ENCODE assay signal across 9 mouse cellular contexts in the genomic region with DNA sequence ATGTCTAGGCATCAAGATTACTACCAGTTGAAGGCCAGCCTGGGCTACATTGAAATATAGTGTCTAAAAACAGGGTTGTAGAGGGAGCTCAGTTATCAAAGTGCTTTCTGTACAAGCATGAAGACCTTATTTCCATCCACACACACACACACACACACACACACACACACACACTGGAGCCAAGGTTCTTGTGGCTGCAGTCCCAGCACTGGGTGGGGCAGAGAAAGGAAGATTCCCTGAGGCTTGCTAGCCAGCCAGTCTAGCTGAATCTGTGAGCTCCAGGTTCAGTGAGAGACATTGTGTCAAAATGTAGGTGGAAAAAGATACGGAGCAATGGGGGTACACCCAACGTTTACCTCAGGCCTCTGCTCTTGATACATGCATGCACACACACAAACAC. TPM values are rescaled to one million over a fixed set of nuclear protein-coding genes. Genes with fewer than 3 reads are reported as not detected.
DNase-seq lines count a peak whose midpoint lies in the region; ATAC-seq and TF ChIP-seq lines count a peak whose summit lies in the region.
"Had no signal": no experiment of that assay in that cellular context is flagged by ENCODE, and none has a peak within 500 bp of the region (broad histone marks: within the 10 kb centered on the region; RNA-seq: fewer than 3 reads in every experiment).

No protein-coding gene starts in this region.

- no peak overlapping the region for H3K9ac ChIP-seq in heart, embryonic 16.5 days (ENCODE audit: low read length)
- H3K9ac ChIP-seq in neural tube, embryonic 12.5 days = no peak overlapping the region; the same call in 1 of the 2 replicates
- no peak overlapping the region for H3K9ac ChIP-seq in forebrain, embryonic 15.5 days (replicated peaks)
- H3K9ac ChIP-seq: midbrain, embryonic 15.5 days had no signal

- peaks cover 4% of the 10 kb centered on the region; the same call in 1 of the 2 replicates for H3K27me3 ChIP-seq in heart, embryonic 16.5 days (ENCODE audit: control insufficient read depth, insufficient read depth, low read length)
- H3K27me3 ChIP-seq in neural tube, embryonic 12.5 days (replicated peaks) = peaks cover 17% of the 10 kb centered on the region
- H3K27me3 ChIP-seq in forebrain, embryonic 15.5 days = 0 out of 2 replicates have a peak, but pooled peaks cover 6% of the 10 kb centered on the region
- H3K27me3 ChIP-seq in cerebellum, adult 2 months (ENCODE audit: control insufficient read depth, insufficient read depth, low read length) = no peaks in the 10 kb centered on the region

- TF ChIP-seq POLR2A in cerebellum, adult 2 months (IDR thresholded peaks at IDR 0.05; ENCODE audit: borderline replicate concordance, insufficient read depth, low read length) = no peak

- H3K9me3 ChIP-seq in heart, embryonic 16.5 days (replicated peaks; ENCODE audit: control insufficient read depth, low read length) = no peaks in the 10 kb centered on the region
- H3K9me3 ChIP-seq in neural tube, embryonic 12.5 days = no peaks in the 10 kb centered on the region
- no peaks in the 10 kb centered on the region for H3K9me3 ChIP-seq in forebrain, embryonic 15.5 days
- H3K9me3 ChIP-seq: midbrain, embryonic 15.5 days had no signal

- peaks cover 6% of the 10 kb centered on the region; the same call in 1 of the 2 replicates for H3K36me3 ChIP-seq in heart, embryonic 16.5 days (ENCODE audit: control insufficient read depth, insufficient read depth)
- H3K36me3 ChIP-seq in neural tube, embryonic 12.5 days = peaks cover 24% of the 10 kb centered on the region
- peaks cover 28% of the 10 kb centered on the region for H3K36me3 ChIP-seq in forebrain, embryonic 15.5 days

- no peak for DNase-seq in heart, adult 9 months (ENCODE audit: low spot score in 2 of 2)
- no peak for DNase-seq in neural tube, embryonic 10.5 days (ENCODE audit: extremely low spot score, low spot score)
- no peak for DNase-seq in cerebellum, adult 2 months
- DNase-seq: thymus, postnatal 25 days had no signal

- ATAC-seq in heart, embryonic 16.5 days (replicated peaks; ENCODE audit: extremely low read depth, insufficient read depth, low FRiP score) = no peak
- no peak for ATAC-seq in neural tube, embryonic 12.5 days (ENCODE audit: low FRiP score, low read depth)
- ATAC-seq in forebrain, embryonic 15.5 days (replicated peaks) = no peak
- no peak for ATAC-seq in inflammation-experienced regulatory T-cells, adult 6 months
- ATAC-seq: midbrain, embryonic 15.5 days had no signal

- WGBS in heart, embryonic 16.5 days = 74% methylated on average over 2 of the region's 2 CpGs
- 90% methylated on average over 2 of the region's 2 CpGs for WGBS in neural tube, embryonic 12.5 days
- WGBS in forebrain, embryonic 15.5 days = 55% methylated on average over 2 of the region's 2 CpGs
- WGBS in cerebellum, adult 2 months = 43% methylated on average over 2 of the region's 2 CpGs

- H3K4me1 ChIP-seq in heart, embryonic 16.5 days (ENCODE audit: control insufficient read depth, insufficient read depth, low read length) = peaks cover 33% of the 10 kb centered on the region
- H3K4me1 ChIP-seq in neural tube, embryonic 12.5 days = peaks cover 30% of the 10 kb centered on the region
- peaks cover 36% of the 10 kb centered on the region for H3K4me1 ChIP-seq in forebrain, embryonic 15.5 days
- H3K4me1 ChIP-seq in cerebellum, adult 2 months (ENCODE audit: control insufficient read depth, insufficient read depth, low read length) = peaks cover 3% of the 10 kb centered on the region

- peak overlapping the region; percentile 84 for H3K27ac ChIP-seq in heart, embryonic 16.5 days (ENCODE audit: low read length)
- H3K27ac ChIP-seq in neural tube, embryonic 12.5 days = no peak overlapping the region
- peak overlapping the region; percentile 73 for H3K27ac ChIP-seq in forebrain, embryonic 15.5 days (replicated peaks)
- H3K27ac ChIP-seq in cerebellum, adult 2 months (ENCODE audit: insufficient read depth, low read length) = no peak overlapping the region
- H3K27ac ChIP-seq: midbrain, embryonic 15.5 days had no signal

- no peak overlapping the region for H3K4me3 ChIP-seq in heart, embryonic 16.5 days (ENCODE audit: low read length)
- no peak overlapping the region for H3K4me3 ChIP-seq in neural tube, embryonic 12.5 days
- H3K4me3 ChIP-seq in forebrain, embryonic 15.5 days = no peak overlapping the region
- no peak overlapping the region for H3K4me3 ChIP-seq in cerebellum, adult 2 months (replicated peaks; ENCODE audit: insufficient read depth, low read depth, low read length)
- H3K4me3 ChIP-seq: midbrain, embryonic 15.5 days had no signal

- TF ChIP-seq CTCF in cerebellum, adult 2 months (IDR thresholded peaks at IDR 0.05; ENCODE audit: borderline replicate concordance, insufficient read depth, low read depth, low read length) = no peak

- H3K4me2 ChIP-seq in heart, embryonic 16.5 days (ENCODE audit: low read depth, low read length) = no peak overlapping the region
- peak overlapping the region; percentile 20; the same call in 1 of the 2 replicates for H3K4me2 ChIP-seq in neural tube, embryonic 12.5 days (replicated peaks)
- no peak overlapping the region for H3K4me2 ChIP-seq in forebrain, embryonic 15.5 days (replicated peaks)

RNA-seq across cellular contexts. Expression of a gene that starts 8.0 kb away (rescaled TPM):
- 23.5 and 26.2 TPM in 2 replicates for polyA plus RNA-seq in heart, embryonic 16.5 days (2015; fragmentation: Nextera tagmentation; extraction: Ambion mirVana)
- 5.1 and 6.6 TPM in 2 replicates for polyA plus RNA-seq in neural tube, embryonic 12.5 days (2016; fragmentation: Nextera tagmentation; extraction: Ambion mirVana)
- polyA plus RNA-seq in forebrain, embryonic 15.5 days (2015; fragmentation: Nextera tagmentation; extraction: Ambion mirVana) = 8.2 and 12.5 TPM in 2 replicates
- 10 to 100 TPM; 10.2 to 16.5 (median 16.5) TPM for polyA plus RNA-seq in inflammation-experienced regulatory T-cells, adult 6 months (2017; shearing (Covaris generic))
- polyA plus RNA-seq in cerebellum, adult 2 months (2012; rRNA removed) = 148 and 176 TPM in 2 replicates

RNA-seq across cellular contexts. Expression of a gene that starts 18.3 kb away (rescaled TPM):
- 104 and 107 TPM in 2 replicates for polyA plus RNA-seq in heart, embryonic 16.5 days (2015; fragmentation: Nextera tagmentation; extraction: Ambion mirVana)
- polyA plus RNA-seq in neural tube, embryonic 12.5 days (2016; fragmentation: Nextera tagmentation; extraction: Ambion mirVana) = 1.1 and 1.8 TPM in 2 replicates
- 18.1 and 20.0 TPM in 2 replicates for polyA plus RNA-seq in forebrain, embryonic 15.5 days (2015; fragmentation: Nextera tagmentation; extraction: Ambion mirVana)
- not detected for polyA plus RNA-seq in inflammation-experienced regulatory T-cells, adult 6 months (2017; shearing (Covaris generic))
- polyA plus RNA-seq in cerebellum, adult 2 months (2012; rRNA removed) = 1.9 and 2.6 TPM in 2 replicates

RNA-seq across cellular contexts. Expression of a gene that starts 28.1 kb away (rescaled TPM):
- polyA plus RNA-seq in heart, embryonic 16.5 days (2015; fragmentation: Nextera tagmentation; extraction: Ambion mirVana) = 2.4 and 2.7 TPM in 2 replicates
- polyA plus RNA-seq in neural tube, embryonic 12.5 days (2016; fragmentation: Nextera tagmentation; extraction: Ambion mirVana) = 1.9 and 2.3 TPM in 2 replicates
- 2.2 and 2.4 TPM in 2 replicates for polyA plus RNA-seq in forebrain, embryonic 15.5 days (2015; fragmentation: Nextera tagmentation; extraction: Ambion mirVana)
- under 1 TPM in 1 of 3 experiments, not detected in 2; 0.13 TPM for polyA plus RNA-seq in inflammation-experienced regulatory T-cells, adult 6 months (2017; shearing (Covaris generic))
- polyA plus RNA-seq in cerebellum, adult 2 months (2012; rRNA removed) = 4.3 and 5.1 TPM in 2 replicates

RNA-seq across cellular contexts. Expression of a gene that starts 34.7 kb away (rescaled TPM):
- polyA plus RNA-seq in heart, embryonic 16.5 days (2015; fragmentation: Nextera tagmentation; extraction: Ambion mirVana) = 84.3 and 93.8 TPM in 2 replicates
- polyA plus RNA-seq in neural tube, embryonic 12.5 days (2016; fragmentation: Nextera tagmentation; extraction: Ambion mirVana) = 124 and 133 TPM in 2 replicates
- polyA plus RNA-seq in forebrain, embryonic 15.5 days (2015; fragmentation: Nextera tagmentation; extraction: Ambion mirVana) = 135 and 143 TPM in 2 replicates
- 10 to 100 TPM; 73.5 to 94.3 (median 75.9) TPM for polyA plus RNA-seq in inflammation-experienced regulatory T-cells, adult 6 months (2017; shearing (Covaris generic))
- 87.1 and 88.8 TPM in 2 replicates for polyA plus RNA-seq in cerebellum, adult 2 months (2012; rRNA removed)

RNA-seq across cellular contexts. Expression of a gene that starts 35.2 kb away (rescaled TPM):
- 9.6 and 10.6 TPM in 2 replicates for polyA plus RNA-seq in heart, embryonic 16.5 days (2015; fragmentation: Nextera tagmentation; extraction: Ambion mirVana)
- 19.5 and 20.9 TPM in 2 replicates for polyA plus RNA-seq in neural tube, embryonic 12.5 days (2016; fragmentation: Nextera tagmentation; extraction: Ambion mirVana)
- polyA plus RNA-seq in forebrain, embryonic 15.5 days (2015; fragmentation: Nextera tagmentation; extraction: Ambion mirVana) = 18.7 and 19.4 TPM in 2 replicates
- 10 to 100 TPM in 1 of 3 experiments, 1 to 10 TPM in 2; 7.7 to 10.0 (median 8.5) TPM for polyA plus RNA-seq in inflammation-experienced regulatory T-cells, adult 6 months (2017; shearing (Covaris generic))
- polyA plus RNA-seq in cerebellum, adult 2 months (2012; rRNA removed) = 15.7 TPM in 2 replicates

Comparison
In these comparisons a context has a peak if more than half of its experiments do, and no peak if none do; other contexts are left out.
1. H3K27ac ChIP-seq: peak in heart, embryonic 16.5 days (single experiment) and forebrain, embryonic 15.5 days (single experiment); none in neural tube, embryonic 12.5 days (single experiment) and cerebellum, adult 2 months (single experiment).